Mouse (Mus musculus) cortical plate, adult 2 months (tissue): ENCODE measurements at regions not wholly inside any gene's neighbourhood (a gene's known extent, or its start where the extent isn't known, plus 50 kb on each side); places are given as distances from the start of the nearest gene placed in this dataset.

Experiments used
- CTCF ChIP-seq: fragments of 200-500 bp; IDR thresholded peaks from 2 replicates; pipeline ENCODE4 v1.5.1; 2011; ENCODE audit warnings: mild to moderate bottlenecking, control low read depth, low read length; ENCODE audit not compliant: insufficient read depth; ENCODE audit errors: extremely low read depth
- POLR2A ChIP-seq: fragments of 200-500 bp; IDR thresholded peaks from 2 replicates; pipeline ENCODE4 v1.6.1; 2011; ENCODE audit warnings: mild to moderate bottlenecking, low read length, control low read depth; ENCODE audit not compliant: insufficient read depth; ENCODE audit errors: extremely low read depth

DNA sequence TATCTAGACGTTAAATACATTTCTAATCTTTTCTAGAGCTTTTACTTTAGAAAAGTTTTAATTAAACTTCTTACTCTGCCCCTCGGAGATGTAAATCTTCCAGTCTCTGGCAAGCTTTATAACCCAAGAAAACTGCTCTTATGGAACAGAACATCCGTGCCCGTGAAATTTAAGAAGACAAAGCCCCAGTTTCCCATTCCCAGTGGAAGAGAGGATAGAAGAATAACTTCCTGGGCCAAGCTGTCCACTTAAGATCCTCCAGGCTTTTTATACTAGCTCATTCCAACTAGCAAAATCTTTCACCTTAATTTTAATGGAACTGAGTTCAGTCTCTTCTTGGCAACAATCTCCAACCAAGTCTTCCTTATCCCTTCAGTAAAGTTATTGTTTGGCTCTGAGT lies 489.2 kb upstream of the Ccdc54 start:
- TF ChIP-seq CTCF = no peak
- no peak for TF ChIP-seq POLR2A
